Mouse (Mus musculus) megakaryocyte, embryonic 14.5 days (primary cell): Measurements from ENCODE around the gene Wdr26.

Experiments
- FLI1 ChIP-seq: IDR thresholded peaks from 2 replicates; pipeline ENCODE4 v1.6.1; 2012; ENCODE audit warnings: low read length, inconsistent platforms, mixed read lengths
- GATA1 ChIP-seq: IDR thresholded peaks from 3 replicates; pipeline ENCODE4 v1.6.1; 2012; ENCODE audit warnings: mixed read lengths, low read length, inconsistent platforms, borderline replicate concordance

- TF ChIP-seq GATA1 = no peak
- no peak for TF ChIP-seq FLI1
Measured at GRCm38 (mm10) chr1:181233734-181234133, 21.9 kb upstream of the Wdr26 start.
